Mouse (Mus musculus) gastrocnemius, postnatal 10 days (tissue): ENCODE data around the gene Rpl35a. TPM values are rescaled to one million over a fixed set of nuclear protein-coding genes. Genes with fewer than 3 reads are reported as not detected.

ENCODE experiments used
- microRNA-seq, 2 experiments: library from miRNA; unstranded; fragments of <30 nt; microRNA quantifications; one replicate each; pipeline ENCODE4 v1.2.0; 2021
- total RNA-seq, 2 experiments: library from RNA; stranded (reverse); gene quantifications; 2 replicates each; pipeline ENCODE4 v1.2.3; 2021

Gene Rpl35a
- total RNA-seq, 2 experiments from 2014 or later, result 413 to 441 TPM

Small RNA genes within 50 kb of the gene (microRNA-seq; reads per million reads assigned to microRNA genes)
- gene Gm22231 (0 reads per million in 2 experiments), gene Mir1947 (0.64 to 0.75 reads per million in 2 experiments)

Other genes with a start within 250 kb of the Rpl35a start
- gene Smbd1, start 246.0 kb upstream of the Rpl35a start, total RNA-seq, result not detected
- 100 to 1,000 TPM; 134 to 138 TPM for gene Fyttd1, start 179.0 kb upstream of the Rpl35a start, total RNA-seq
- gene Rubcn, start 178.7 kb upstream of the Rpl35a start, total RNA-seq, result 10 to 100 TPM; 33.5 to 38.6 TPM
- 10 to 100 TPM; 21.3 to 26.4 TPM for gene Lrch3, start 142.4 kb upstream of the Rpl35a start, total RNA-seq
- 1 to 10 TPM; 2.0 TPM for gene Iqcg, start 235 bp upstream of the Rpl35a start, total RNA-seq
- gene Lmln, start 6.1 kb downstream of the Rpl35a start, total RNA-seq, result 1 to 10 TPM; 2.2 TPM
- 10 to 100 TPM; 14.8 to 14.9 TPM for gene Osbpl11, start 128.6 kb downstream of the Rpl35a start, total RNA-seq
- gene Snx4, start 195.0 kb downstream of the Rpl35a start, total RNA-seq, result 10 to 100 TPM; 31.4 to 37.7 TPM